Mouse (Mus musculus) large intestine, adult 2 months (tissue): ENCODE data around the gene Lbx1. TPM values are rescaled to one million over a fixed set of nuclear protein-coding genes. Genes with fewer than 3 reads are reported as not detected.

Experiments
- DNase-seq: peaks from one replicate; pipeline ENCODE4 v3.0.0-alpha.2; 2012; ENCODE audit warnings: low read depth, low spot score
- WGBS: fragments of 180-500 bp; shearing (Covaris S2); methylation state at CpG from one replicate; pipeline ENCODE4 v1.1.7; 2018; 5-methylcytosine and 5-hydroxymethylcytosine counted together
- polyA plus RNA-seq: library from polyadenylated mRNA; depleted of rRNA; stranded (reverse); fragments of >200 nt; gene quantifications from 2 replicates; pipeline ENCODE4 v1.2.3, GENCODE M21; 2012

Gene Lbx1
- polyA plus RNA-seq, 1 experiment, result not detected

DNA sequence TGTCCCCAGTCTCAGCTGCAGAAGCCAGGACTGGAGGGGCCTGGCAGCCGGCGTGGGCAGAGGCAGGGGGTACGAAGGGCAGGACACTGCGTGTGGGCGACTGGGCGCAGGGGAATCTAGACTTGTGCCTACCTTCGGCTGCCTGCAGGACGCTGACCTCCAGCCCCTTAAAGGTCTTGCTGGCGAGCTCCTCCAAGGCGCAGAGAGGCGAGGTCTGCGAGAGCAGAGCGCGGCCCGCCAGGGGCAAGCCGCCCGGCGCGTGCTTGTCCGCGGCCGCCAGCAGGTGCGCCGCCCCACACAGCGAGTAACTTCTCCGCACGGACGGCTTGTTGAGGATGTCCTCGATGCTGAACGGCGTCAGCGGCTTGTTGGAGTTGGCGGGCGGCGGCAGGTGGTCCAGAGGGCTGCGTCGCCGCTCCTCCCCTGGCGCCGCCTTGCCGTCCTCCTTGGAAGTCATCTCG, 811 bp downstream of the Lbx1 start:
- 2% methylated on average over 41 of the region's 42 CpGs for WGBS
- no peak for DNase-seq

DNA sequence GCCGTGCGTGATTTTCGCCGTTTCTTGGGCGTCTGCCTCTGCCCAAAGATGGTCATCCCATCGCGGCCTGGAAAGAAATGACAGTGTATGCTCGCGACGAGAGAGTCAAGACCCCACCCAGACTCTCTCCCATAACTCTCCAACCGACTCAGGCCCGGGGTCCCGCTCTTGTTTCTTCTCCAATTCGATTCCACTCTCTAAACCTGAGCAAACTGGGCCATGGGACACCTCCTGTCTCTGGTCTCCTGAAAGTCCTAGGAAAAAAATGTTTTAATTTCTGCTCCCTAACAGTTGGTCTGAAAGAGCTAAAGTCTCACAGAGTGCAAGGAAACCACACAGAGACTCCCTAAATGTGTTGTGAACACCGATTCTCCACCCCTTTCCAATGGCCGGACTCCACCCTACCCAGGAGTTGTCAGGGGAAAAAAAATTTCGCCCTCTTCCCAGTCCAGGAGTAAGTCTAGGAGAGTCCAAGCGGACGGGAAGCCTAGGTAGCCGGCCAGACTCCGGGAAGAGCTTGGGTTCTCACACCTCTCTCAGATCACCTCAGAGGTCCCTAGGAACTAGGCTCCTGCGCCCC, 1.3 kb downstream of the Lbx1 start:
- DNase-seq, result no peak

DNA sequence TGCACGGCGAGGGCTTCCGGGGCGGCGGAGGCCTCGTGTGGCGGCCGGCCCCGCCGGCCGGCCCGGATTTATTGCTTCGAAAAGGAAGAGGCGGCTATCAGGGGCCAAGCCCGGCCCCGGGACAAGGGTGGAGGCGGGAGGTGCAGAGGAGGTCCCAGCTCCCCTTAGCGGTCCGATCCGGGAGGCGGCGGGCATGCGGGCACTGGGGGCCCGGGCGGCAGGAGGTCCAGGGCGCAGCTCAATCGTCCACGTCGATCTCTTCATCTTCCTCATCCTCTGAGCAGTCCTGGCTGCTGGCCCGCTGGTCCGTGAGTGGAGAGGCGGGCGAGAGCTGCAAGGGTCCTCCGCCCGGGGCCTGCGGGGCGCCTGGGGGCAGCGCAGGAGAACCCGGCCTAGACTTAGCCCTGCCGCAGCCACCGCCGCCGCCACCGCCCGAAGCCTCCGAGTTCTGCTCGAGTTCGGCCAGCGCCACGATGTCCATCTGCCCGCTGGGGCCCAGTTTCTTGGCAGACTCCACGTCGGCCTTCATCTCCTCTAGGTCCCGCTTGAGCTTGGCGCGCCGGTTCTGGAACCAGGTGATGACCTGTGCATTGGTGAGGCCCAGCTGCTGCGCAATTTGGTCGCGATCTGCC, 2.0 kb downstream of the Lbx1 start:
- 2% methylated on average over 59 of the region's 60 CpGs for WGBS
- no peak for DNase-seq

More for the DNA sequence above, 1.3 kb downstream of the Lbx1 start:
- 5% methylated on average over 22 of the region's 22 CpGs for WGBS

DNA sequence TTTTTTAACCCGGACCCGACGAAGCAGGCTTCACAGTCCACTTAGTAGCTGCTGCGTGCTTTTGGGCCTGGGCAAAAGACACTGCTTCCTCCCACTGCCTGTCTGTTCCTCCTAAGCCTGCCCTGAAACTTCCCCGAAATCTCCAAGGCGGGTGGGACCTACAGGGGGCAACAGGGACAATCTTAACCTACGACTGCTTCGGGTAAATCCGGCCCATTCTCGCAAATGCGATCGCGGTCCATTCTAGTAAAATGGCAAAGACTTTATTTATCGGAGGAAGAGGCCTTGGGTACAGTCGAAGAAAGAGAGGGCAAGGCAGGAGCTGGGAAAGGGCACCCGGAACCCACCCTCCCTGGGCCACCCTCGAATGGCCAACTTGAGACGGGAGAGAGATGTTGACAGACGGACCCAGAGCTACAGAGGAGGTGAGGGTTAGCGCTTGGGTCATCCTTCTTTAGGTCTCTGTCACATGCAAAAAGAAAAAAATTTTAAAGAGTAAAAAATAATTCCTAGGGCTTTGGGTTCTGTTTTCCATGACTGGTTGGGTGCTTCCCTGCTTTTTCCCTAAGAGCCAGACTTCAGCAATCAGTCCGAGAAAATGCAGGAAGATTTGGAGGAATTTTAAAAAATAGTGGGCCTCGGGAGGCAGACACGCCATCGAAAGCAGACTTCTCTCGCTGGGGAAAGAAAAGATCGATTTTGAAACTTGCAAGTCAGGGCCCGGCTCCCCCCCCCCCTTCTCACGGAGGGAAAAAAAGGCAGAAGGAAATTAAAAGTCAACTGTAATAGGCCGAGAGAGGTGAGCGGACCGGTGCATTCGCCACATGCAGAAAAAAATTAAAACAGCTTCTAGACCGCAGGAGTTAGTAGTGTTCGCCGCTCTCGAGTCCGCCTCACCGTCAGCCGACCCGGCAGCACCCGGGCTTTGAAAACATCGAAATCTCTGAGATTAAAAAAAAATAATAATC, 2.9 kb downstream of the Lbx1 start:
- WGBS, result 6% methylated on average over 42 of the region's 42 CpGs
- DNase-seq, result no peak

- 6% methylated on average over 14 of the region's 14 CpGs for WGBS
- no peak for DNase-seq
Measured at GRCm38 (mm10) chr19:45232036-45232410, 3.6 kb downstream of the Lbx1 start.

GRCm38 (mm10) chr19:45231383-45232035, 4.1 kb downstream of the Lbx1 start:
- 3% methylated on average over 44 of the region's 44 CpGs for WGBS
- DNase-seq, result no peak

GRCm38 (mm10) chr19:45230848-45231382, 4.7 kb downstream of the Lbx1 start:
- no peak for DNase-seq
- 5% methylated on average over 51 of the region's 51 CpGs for WGBS

GRCm38 (mm10) chr19:45230201-45230611, 5.4 kb downstream of the Lbx1 start:
- WGBS, result 6% methylated on average over 20 of the region's 20 CpGs
- no peak for DNase-seq

GRCm38 (mm10) chr19:45229378-45230135, 6.1 kb downstream of the Lbx1 start:
- WGBS, result 3% methylated on average over 33 of the region's 33 CpGs
- no peak for DNase-seq

- WGBS, result 5% methylated on average over 4 of the region's 4 CpGs
- DNase-seq, result no peak
Measured at GRCm38 (mm10) chr19:45228781-45229180, 6.8 kb downstream of the Lbx1 start.

DNA sequence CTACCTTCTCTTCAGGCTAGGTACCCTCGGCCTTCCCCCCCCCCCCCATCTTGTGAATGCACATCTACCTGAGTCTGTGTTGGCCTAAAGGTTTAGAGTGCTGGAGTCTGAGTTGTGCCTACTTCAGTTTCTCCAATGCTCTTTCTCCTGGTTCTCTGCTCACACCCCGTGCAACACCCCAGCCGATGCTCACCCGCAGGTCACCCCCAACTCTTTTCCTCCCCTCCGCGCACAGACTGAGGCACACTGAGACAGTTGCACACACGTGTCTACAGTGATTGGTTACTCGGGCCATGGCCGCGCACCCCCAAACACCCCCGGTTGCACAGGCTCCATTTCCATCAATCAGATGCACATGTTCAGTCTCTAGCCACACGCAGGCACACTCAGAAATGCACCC, 7.5 kb downstream of the Lbx1 start:
- 15% methylated on average over 11 of the region's 12 CpGs for WGBS
- DNase-seq, result no peak

DNA sequence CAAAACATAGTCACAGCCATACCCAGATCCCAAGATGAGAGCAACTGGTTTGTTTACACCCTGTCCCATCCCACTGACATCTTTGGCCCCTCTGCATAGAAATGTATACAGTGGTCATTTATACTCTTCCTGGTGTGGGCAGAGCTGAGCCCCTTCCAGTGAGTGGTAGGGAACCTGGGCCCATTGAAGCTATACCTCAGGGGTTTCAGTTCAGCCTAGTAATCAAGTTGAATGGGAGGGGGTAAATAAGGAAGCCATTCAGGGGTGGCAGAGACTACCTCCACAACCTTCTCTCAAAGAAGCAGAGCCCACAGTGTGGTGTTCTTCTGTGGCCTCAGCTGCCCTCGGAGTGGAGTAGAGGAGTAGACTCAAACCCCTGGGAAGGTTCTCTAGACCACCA, 7.9 kb downstream of the Lbx1 start:
- 13% methylated on average over 1 of the region's 1 CpGs for WGBS
- no peak for DNase-seq

- WGBS, result 4% methylated on average over 3 of the region's 3 CpGs
- no peak for DNase-seq
Measured at GRCm38 (mm10) chr19:45227049-45227448, 8.6 kb downstream of the Lbx1 start.

DNA sequence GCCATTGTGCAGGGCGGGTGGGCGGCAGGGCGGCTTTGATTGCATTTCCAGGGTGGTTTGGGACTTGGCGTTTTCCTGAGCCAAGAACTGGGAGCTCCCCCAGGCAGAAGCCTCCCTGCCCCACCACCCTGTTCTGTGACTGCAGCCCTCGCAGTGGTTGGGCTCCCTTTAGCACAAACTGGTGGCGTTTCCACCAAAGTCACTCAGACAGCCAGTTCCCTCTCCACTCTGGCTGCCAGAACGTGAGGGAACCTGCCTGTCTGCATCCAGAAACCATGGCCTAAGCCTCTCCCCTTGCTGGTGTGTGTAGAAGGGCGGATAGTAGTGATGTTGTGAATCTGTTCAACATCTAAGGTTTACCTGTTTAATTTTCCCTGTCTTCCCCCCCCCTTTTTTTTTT, 9.4 kb downstream of the Lbx1 start:
- WGBS, result 9% methylated on average over 8 of the region's 8 CpGs
- no peak for DNase-seq

- WGBS, result 3% methylated on average over 12 of the region's 12 CpGs
- DNase-seq, result no peak
Measured at GRCm38 (mm10) chr19:45225130-45225529, 10.5 kb downstream of the Lbx1 start.

DNA sequence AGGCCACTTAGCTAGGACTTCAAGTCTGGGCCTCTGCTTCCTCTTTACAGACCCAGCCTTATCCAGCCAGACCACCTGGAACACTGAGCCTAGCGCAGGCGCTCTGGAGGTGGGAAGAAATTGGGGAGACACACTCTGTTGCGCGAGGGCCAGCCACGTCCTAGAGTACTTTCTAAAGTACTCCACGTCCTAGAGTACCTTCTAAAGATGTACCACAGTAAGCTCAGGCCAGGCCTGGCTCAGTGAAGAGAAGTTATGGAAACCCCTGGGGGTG, 11.4 kb downstream of the Lbx1 start:
- no peak for DNase-seq
- 8% methylated on average over 6 of the region's 6 CpGs for WGBS

DNA sequence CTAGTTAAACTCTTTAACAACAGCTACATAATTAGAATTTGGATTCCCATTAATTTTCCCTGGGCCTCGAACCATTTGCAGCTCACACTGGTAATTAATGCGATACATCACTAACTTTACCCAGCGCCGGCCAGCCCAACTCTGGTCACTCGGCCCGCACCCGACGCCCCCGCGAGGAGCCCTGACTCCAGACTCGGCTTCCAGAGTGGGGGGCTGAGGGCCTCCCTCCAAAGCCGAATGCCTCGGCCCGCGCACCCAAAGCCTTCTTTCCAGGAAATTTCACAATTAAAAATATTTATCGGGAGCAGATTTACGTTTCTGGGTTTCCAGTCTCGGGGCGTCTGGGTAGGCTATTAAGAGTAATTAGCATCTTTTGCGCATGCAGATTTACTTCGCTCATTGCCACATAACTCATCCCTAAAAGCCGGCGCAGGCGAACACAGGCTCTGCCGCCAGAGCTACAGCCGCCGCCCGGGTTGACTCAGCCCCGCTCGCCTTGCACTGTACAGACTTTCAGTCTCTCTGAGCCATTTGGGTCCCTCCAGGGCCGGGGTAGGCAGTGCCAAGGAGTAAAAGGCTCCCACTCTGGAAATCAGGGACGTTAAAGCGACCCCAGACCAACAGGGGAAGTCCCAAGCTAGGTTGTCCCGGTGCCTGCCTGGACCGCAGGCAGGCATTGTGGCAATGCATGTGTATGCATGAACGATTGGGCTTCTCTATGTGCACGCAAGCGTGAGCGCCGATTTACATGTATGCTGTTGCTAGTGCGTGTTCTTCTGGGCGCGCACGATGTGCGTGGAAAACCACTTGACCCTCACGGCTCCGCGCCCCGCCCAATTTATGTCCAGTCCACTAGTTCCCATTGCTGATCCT, 12.0 kb downstream of the Lbx1 start:
- WGBS, result 5% methylated on average over 49 of the region's 49 CpGs
- DNase-seq, result no peak

DNA sequence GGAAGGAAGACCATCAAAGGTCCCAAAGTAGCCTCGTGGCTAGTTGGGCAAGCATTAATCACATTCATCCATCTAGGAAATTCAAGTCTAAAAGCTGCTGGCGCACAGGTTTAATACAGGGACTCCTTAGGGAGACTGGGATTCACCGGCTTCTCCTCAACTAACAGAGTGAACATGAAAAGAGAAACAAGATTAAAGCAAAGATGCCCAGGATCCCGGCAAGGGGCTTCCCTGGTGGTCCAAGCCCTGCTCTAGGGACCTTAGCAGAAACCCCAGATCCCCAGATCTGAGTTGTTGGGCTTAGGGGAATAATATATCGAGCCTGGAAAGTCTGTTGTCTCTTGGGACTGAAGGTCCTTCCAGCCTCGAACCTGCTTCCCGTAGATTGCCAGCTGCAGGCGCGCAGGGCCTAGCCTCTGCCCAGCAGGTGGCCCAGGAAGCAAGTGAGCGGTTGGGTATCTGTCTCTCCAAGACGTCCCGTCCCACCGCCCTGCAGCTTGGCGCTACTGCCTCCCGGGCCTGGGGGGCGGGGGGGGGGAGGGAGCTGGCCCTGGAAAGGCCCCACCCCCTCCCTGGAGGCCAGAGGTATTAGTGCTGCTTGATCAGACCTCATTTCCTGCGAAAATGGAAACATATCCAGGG, 13.3 kb downstream of the Lbx1 start:
- no peak for DNase-seq
- 14% methylated on average over 17 of the region's 17 CpGs for WGBS
